In genomic region chr7:143188589-143188988, GRCm38 (mm10) we compare ENCODE assay signal across 19 mouse cellular contexts.
DNase-seq lines count a peak whose midpoint lies in the region; ATAC-seq and TF ChIP-seq lines count a peak whose summit lies in the region.
"Had no signal": no experiment of that assay in that cellular context is flagged by ENCODE, and none has a peak within 500 bp of the region (broad histone marks: within the 10 kb centered on the region; RNA-seq: fewer than 3 reads in every experiment).

No protein-coding gene starts in this region.

- H3K27me3 ChIP-seq in intestine, embryonic 16.5 days (replicated peaks; ENCODE audit: control insufficient read depth, insufficient read depth, low read length), result no peaks in the 10 kb centered on the region
- H3K27me3 ChIP-seq: midbrain, embryonic 13.5 days; neural tube, embryonic 13.5 days had no signal

- peak; percentile 82 for ATAC-seq in intestine, embryonic 16.5 days
- ATAC-seq: hindbrain, embryonic 16.5 days; liver, embryonic 12.5 days; midbrain, embryonic 13.5 days had no signal

- no peak for TF ChIP-seq CTCF in left cerebral cortex, adult 2 months (IDR thresholded peaks at IDR 0.05)

- H3K4me1 ChIP-seq in intestine, embryonic 16.5 days (ENCODE audit: control insufficient read depth, insufficient read depth, low read length), result no peaks in the 10 kb centered on the region
- H3K4me1 ChIP-seq: forebrain, embryonic 10.5 days; liver, embryonic 12.5 days had no signal

- WGBS in intestine, embryonic 16.5 days, result 65% methylated on average over 2 of the region's 2 CpGs

- H3K9ac ChIP-seq in intestine, embryonic 16.5 days (ENCODE audit: low read depth, low read length), result no peak overlapping the region
- H3K9ac ChIP-seq: liver, embryonic 12.5 days; midbrain, embryonic 13.5 days; neural tube, embryonic 13.5 days had no signal

- no peak overlapping the region for H3K4me2 ChIP-seq in intestine, embryonic 16.5 days (ENCODE audit: low read depth, low read length)
- H3K4me2 ChIP-seq: liver, embryonic 12.5 days; midbrain, embryonic 13.5 days; neural tube, embryonic 13.5 days had no signal

- peak; percentile 20 for DNase-seq in testis, postnatal 10 days (ENCODE audit: low spot score)
- DNase-seq in testis, postnatal 14 days (ENCODE audit: low spot score), result no peak
- DNase-seq in lung, postnatal 10 days, result peak; percentile 12
- DNase-seq in urinary bladder, postnatal 14 days (ENCODE audit: low spot score), result peak; percentile 18
- DNase-seq in gastrocnemius, postnatal 10 days, result no peak
- no peak for DNase-seq in left cerebral cortex, adult 2 months (ENCODE audit: extremely low spot score in 1 of 2, low spot score in 2 of 2)
- DNase-seq: cerebellum, adult 18-20 months; cerebellum, postnatal 25 days; embryo, embryonic 11 days; heart, adult 18-20 months; kidney, adult 8-10 months; spleen, adult 18-20 months; thymus, postnatal 25 days had no signal

- no peaks in the 10 kb centered on the region for H3K36me3 ChIP-seq in intestine, embryonic 16.5 days (ENCODE audit: control insufficient read depth, insufficient read depth, low read length)
- H3K36me3 ChIP-seq: forebrain, embryonic 10.5 days; liver, embryonic 12.5 days; midbrain, embryonic 13.5 days; neural tube, embryonic 13.5 days had no signal

- intact Hi-C loops in left cerebral cortex, adult 2 months (cut with DNase I), result no loop called here

- no peaks in the 10 kb centered on the region for H3K9me3 ChIP-seq in intestine, embryonic 16.5 days (ENCODE audit: control insufficient read depth, low read length)
- H3K9me3 ChIP-seq: forebrain, embryonic 10.5 days; liver, embryonic 12.5 days; midbrain, embryonic 13.5 days; neural tube, embryonic 13.5 days had no signal

- H3K4me3 ChIP-seq in intestine, embryonic 16.5 days (ENCODE audit: low read length), result no peak overlapping the region
- no peak overlapping the region for H3K4me3 ChIP-seq in left cerebral cortex, adult 2 months
- H3K4me3 ChIP-seq: forebrain, embryonic 10.5 days; liver, embryonic 12.5 days; midbrain, embryonic 13.5 days; neural tube, embryonic 13.5 days had no signal

- H3K27ac ChIP-seq in intestine, embryonic 16.5 days (ENCODE audit: low read length), result 0 out of 2 replicates have a peak overlapping the region, but pooled peaks have one; percentile 3
- H3K27ac ChIP-seq in left cerebral cortex, adult 2 months, result no peak overlapping the region
- H3K27ac ChIP-seq: forebrain, embryonic 10.5 days; liver, embryonic 12.5 days; midbrain, embryonic 13.5 days; neural tube, embryonic 13.5 days had no signal

Comparison
In these comparisons a context has a peak if more than half of its experiments do, and no peak if none do; other contexts are left out.
1. DNase-seq: peak in testis, postnatal 10 days (single experiment), lung, postnatal 10 days (single experiment) and urinary bladder, postnatal 14 days (single experiment); none in testis, postnatal 14 days (single experiment), gastrocnemius, postnatal 10 days (single experiment) and left cerebral cortex, adult 2 months (0 of 2).